In genomic region chr1:3900354-3900753, GRCm38 (mm10) we compare ENCODE assay signal across 13 mouse cellular contexts.
DNase-seq lines count a peak whose midpoint lies in the region; ATAC-seq and TF ChIP-seq lines count a peak whose summit lies in the region.
"Had no signal": no experiment of that assay in that cellular context is flagged by ENCODE, and none has a peak within 500 bp of the region (broad histone marks: within the 10 kb centered on the region; RNA-seq: fewer than 3 reads in every experiment).

No protein-coding gene starts in this region.

- ATAC-seq in limb, embryonic 14.5 days (ENCODE audit: low FRiP score, low read depth), result no peak

- intact Hi-C loops in gastrocnemius, postnatal 14 days (cut with DNase I; ENCODE audit: low total_unique reads), result no loop called here

- no peaks in the 10 kb centered on the region for H3K36me3 ChIP-seq in limb, embryonic 14.5 days (ENCODE audit: control insufficient read depth, insufficient read depth, low read length)
- H3K36me3 ChIP-seq in limb, embryonic 10.5 days, result no peaks in the 10 kb centered on the region
- H3K36me3 ChIP-seq: embryonic facial prominence, embryonic 15.5 days; hindbrain, embryonic 10.5 days had no signal

- no peak overlapping the region for H3K4me3 ChIP-seq in limb, embryonic 14.5 days (replicated peaks; ENCODE audit: low read length)
- no peak overlapping the region for H3K4me3 ChIP-seq in limb, embryonic 10.5 days
- H3K4me3 ChIP-seq: embryonic facial prominence, embryonic 15.5 days; hindbrain, embryonic 10.5 days had no signal

- no peak overlapping the region for H3K4me2 ChIP-seq in limb, embryonic 14.5 days (replicated peaks; ENCODE audit: low read depth, low read length, severe bottlenecking)
- H3K4me2 ChIP-seq: embryonic facial prominence, embryonic 15.5 days; liver, embryonic 11.5 days had no signal

- no peaks in the 10 kb centered on the region for H3K27me3 ChIP-seq in limb, embryonic 14.5 days (ENCODE audit: control insufficient read depth, insufficient read depth, low read length)
- no peaks in the 10 kb centered on the region for H3K27me3 ChIP-seq in limb, embryonic 10.5 days (ENCODE audit: low read depth, poor library complexity, severe bottlenecking)
- H3K27me3 ChIP-seq: embryonic facial prominence, embryonic 15.5 days had no signal

- no peaks in the 10 kb centered on the region for H3K9me3 ChIP-seq in limb, embryonic 14.5 days (ENCODE audit: control insufficient read depth, low read length)
- H3K9me3 ChIP-seq in limb, embryonic 10.5 days (replicated peaks), result no peaks in the 10 kb centered on the region
- H3K9me3 ChIP-seq: embryonic facial prominence, embryonic 15.5 days; hindbrain, embryonic 10.5 days had no signal

- no peak overlapping the region for H3K27ac ChIP-seq in limb, embryonic 14.5 days (replicated peaks; ENCODE audit: low read depth, low read length)
- H3K27ac ChIP-seq in limb, embryonic 10.5 days, result no peak overlapping the region
- H3K27ac ChIP-seq: embryonic facial prominence, embryonic 15.5 days; hindbrain, embryonic 10.5 days had no signal

- no peaks in the 10 kb centered on the region for H3K4me1 ChIP-seq in limb, embryonic 14.5 days (ENCODE audit: control insufficient read depth, insufficient read depth, low read length)
- no peaks in the 10 kb centered on the region for H3K4me1 ChIP-seq in limb, embryonic 10.5 days
- H3K4me1 ChIP-seq: embryonic facial prominence, embryonic 15.5 days; hindbrain, embryonic 10.5 days had no signal

- H3K9ac ChIP-seq in limb, embryonic 14.5 days (ENCODE audit: low read depth, low read length, severe bottlenecking), result no peak overlapping the region
- H3K9ac ChIP-seq: embryonic facial prominence, embryonic 15.5 days had no signal

- TF ChIP-seq POLR2A in limb, embryonic 14.5 days (IDR thresholded peaks at IDR 0.05; ENCODE audit: borderline replicate concordance, extremely low read depth, insufficient read depth, insufficient read length), result no peak

- WGBS in limb, embryonic 14.5 days, result 43% methylated on average over 2 of the region's 2 CpGs
- WGBS in limb, embryonic 10.5 days, result 64% methylated on average over 2 of the region's 2 CpGs

- DNase-seq in gastrocnemius, adult 18-20 months (ENCODE audit: low spot score), result peak; percentile 30
- no peak for DNase-seq in gastrocnemius, postnatal 14 days
- DNase-seq in limb, embryonic 14.5 days (ENCODE audit: low spot score), result peak; percentile 5
- no peak for DNase-seq in limb, embryonic 10.5 days (ENCODE audit: low spot score)
- peak; percentile 5 for DNase-seq in adipocyte (ENCODE audit: low spot score)
- peak; percentile 2 for DNase-seq in layer of hippocampus, adult 9-10 months (ENCODE audit: low spot score)
- no peak for DNase-seq in natural killer cell, adult 2 months (ENCODE audit: low spot score in 2 of 2)
- DNase-seq in urinary bladder, adult 2 months (ENCODE audit: low spot score), result no peak
- DNase-seq: cerebellum, postnatal 25 days; kidney, adult 18-20 months had no signal

Comparison
In these comparisons a context has a peak if more than half of its experiments do, and no peak if none do; other contexts are left out.
1. DNase-seq: peak in gastrocnemius, adult 18-20 months (single experiment), limb, embryonic 14.5 days (single experiment), adipocyte (single experiment) and layer of hippocampus, adult 9-10 months (single experiment); none in gastrocnemius, postnatal 14 days (single experiment), limb, embryonic 10.5 days (single experiment), natural killer cell, adult 2 months (0 of 2) and urinary bladder, adult 2 months (single experiment).